Mouse (Mus musculus): ENCODE measurements at regions not wholly inside any gene's neighbourhood (a gene's known extent, or its start where the extent isn't known, plus 50 kb on each side); places are given as distances from the start of the nearest gene placed in this dataset.

DNA sequence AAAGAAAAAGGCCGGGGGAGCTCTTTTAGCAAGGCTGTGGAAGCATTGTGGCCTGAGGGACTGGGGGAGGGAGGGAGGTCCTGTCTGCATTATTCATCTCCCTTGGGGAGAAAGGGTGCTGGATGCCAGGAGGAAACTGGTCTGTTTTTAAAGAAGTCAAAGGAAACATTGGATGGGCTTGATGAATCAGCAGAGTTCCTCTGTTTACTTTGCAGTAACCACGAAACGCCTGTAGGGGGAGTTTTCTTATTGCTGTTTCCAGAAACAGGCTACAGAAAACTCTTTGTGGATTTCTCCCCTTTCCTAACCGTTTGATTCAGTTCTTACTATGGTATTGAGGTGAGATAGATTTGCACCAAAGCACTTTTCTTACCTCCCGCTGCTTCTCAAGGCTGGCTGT is 436.3 kb upstream of the Mki67 start:
- TF ChIP-seq ZKSCAN1 (IDR thresholded peaks at IDR 0.05; ENCODE audit: low read depth, low read length) = no peak
- no peak for TF ChIP-seq POLR2AphosphoS2 (IDR thresholded peaks at IDR 0.05; ENCODE audit: low read length)
- no peak for TF ChIP-seq EP300 (IDR thresholded peaks at IDR 0.05; ENCODE audit: low read depth in 1 of 2, low read length in 2 of 2)

Measured in MEL (cell line).